Mouse (Mus musculus): ENCODE results near the gene Rimbp3.
A peak's percentile ranks its signal among the peaks of the same experiment; 100 is the strongest.
"Not testable (repeated sequence)": the region's sequence is repeated elsewhere in the genome, so short reads cannot be mapped to it uniquely, and the experiment has no call there.

The Rimbp3 gene

GRCm38 (mm10) chr16:17216934-17217633, 8.7 kb downstream of the Rimbp3 start:
- DNase-seq (ENCODE audit: low read depth, low spot score) = no peak

GRCm38 (mm10) chr16:17220127-17220733, 11.8 kb downstream of the Rimbp3 start:
- DNase-seq (ENCODE audit: low read depth, low spot score) = no peak

GRCm38 (mm10) chr16:17222197-17222596, 13.8 kb downstream of the Rimbp3 start:
- peak; percentile 97 for DNase-seq (ENCODE audit: low read depth, low spot score)

GRCm38 (mm10) chr16:17225584-17225983, 17.2 kb downstream of the Rimbp3 start:
- DNase-seq (ENCODE audit: low read depth, low spot score) = no peak

- no peak for DNase-seq (ENCODE audit: low read depth, low spot score)
Observed at GRCm38 (mm10) chr16:17226496-17226895, 18.1 kb downstream of the Rimbp3 start.

GRCm38 (mm10) chr16:17231523-17231922, 23.1 kb downstream of the Rimbp3 start:
- not testable (repeated sequence) for DNase-seq (ENCODE audit: low read depth, low spot score)

GRCm38 (mm10) chr16:17232794-17233701, 24.6 kb downstream of the Rimbp3 start, which contains the start of gene Hic2:
Gene Hic2, plus strand, starts transcription at chr16:17233572.
- peak; percentile 96 for DNase-seq (ENCODE audit: low read depth, low spot score)

GRCm38 (mm10) chr16:17233702-17234498, 25.5 kb downstream of the Rimbp3 start:
- peak; percentile 59 for DNase-seq (ENCODE audit: low read depth, low spot score)

GRCm38 (mm10) chr16:17234499-17234895, 26.1 kb downstream of the Rimbp3 start:
- peak; percentile 46 for DNase-seq (ENCODE audit: low read depth, low spot score)

- DNase-seq (ENCODE audit: low read depth, low spot score) = no peak
Observed at GRCm38 (mm10) chr16:17234916-17235665, 26.7 kb downstream of the Rimbp3 start.

GRCm38 (mm10) chr16:17237634-17238033, 29.2 kb downstream of the Rimbp3 start:
- DNase-seq (ENCODE audit: low read depth, low spot score) = no peak

- no peak for DNase-seq (ENCODE audit: low read depth, low spot score)
Observed at GRCm38 (mm10) chr16:17239409-17239808, 31.0 kb downstream of the Rimbp3 start.

GRCm38 (mm10) chr16:17243731-17244130, 35.3 kb downstream of the Rimbp3 start:
- no peak for DNase-seq (ENCODE audit: low read depth, low spot score)

- no peak for DNase-seq (ENCODE audit: low read depth, low spot score)
Observed at GRCm38 (mm10) chr16:17244996-17245395, 36.6 kb downstream of the Rimbp3 start.

- DNase-seq (ENCODE audit: low read depth, low spot score) = no peak
Observed at GRCm38 (mm10) chr16:17247727-17248126, 39.3 kb downstream of the Rimbp3 start.

GRCm38 (mm10) chr16:17249135-17249534, 40.7 kb downstream of the Rimbp3 start:
- DNase-seq (ENCODE audit: low read depth, low spot score) = no peak

- DNase-seq (ENCODE audit: low read depth, low spot score) = no peak
Observed at GRCm38 (mm10) chr16:17251539-17251938, 43.1 kb downstream of the Rimbp3 start.

GRCm38 (mm10) chr16:17252086-17252726, 43.8 kb downstream of the Rimbp3 start:
- DNase-seq (ENCODE audit: low read depth, low spot score) = no peak

- no peak for DNase-seq (ENCODE audit: low read depth, low spot score)
Observed at GRCm38 (mm10) chr16:17252841-17253240, 44.4 kb downstream of the Rimbp3 start.

GRCm38 (mm10) chr16:17254005-17254597, 45.7 kb downstream of the Rimbp3 start:
- no peak for DNase-seq (ENCODE audit: low read depth, low spot score)

Data from forelimb bud, embryonic 11.5 days (tissue).